Mouse (Mus musculus): ENCODE data around the gene Rab40b. TPM values are rescaled to one million over a fixed set of nuclear protein-coding genes. Genes with fewer than 3 reads are reported as not detected.

Gene Rab40b
- total RNA-seq, 2 experiments from 2014 or later, result not detected

Other genes starting within 250 kb of the Rab40b start
- not detected in 2 replicates for gene Tex19.1, start 242.1 kb downstream of the Rab40b start, total RNA-seq (2015; ENCODE audit: low replicate concordance)
- not detected in 2 replicates for gene Tex19.1, start 242.1 kb downstream of the Rab40b start, total RNA-seq (2017; ENCODE audit: low replicate concordance)
- not detected in 2 replicates for gene Uts2r, start 228.0 kb downstream of the Rab40b start, total RNA-seq (2015; ENCODE audit: low replicate concordance)
- not detected in 2 replicates for gene Uts2r, start 228.0 kb downstream of the Rab40b start, total RNA-seq (2017; ENCODE audit: low replicate concordance)
- gene Hexdc, start 183.8 kb downstream of the Rab40b start, total RNA-seq (2015; ENCODE audit: low replicate concordance), result 0.42 and 0.72 TPM in 2 replicates
- gene Hexdc, start 183.8 kb downstream of the Rab40b start, total RNA-seq (2017; ENCODE audit: low replicate concordance), result 4.7 and 5.8 TPM in 2 replicates
- 4.3 and 8.4 TPM in 2 replicates for gene Ogfod3, start 183.5 kb downstream of the Rab40b start, total RNA-seq (2015; ENCODE audit: low replicate concordance)
- 1.9 and 2.1 TPM in 2 replicates for gene Ogfod3, start 183.5 kb downstream of the Rab40b start, total RNA-seq (2017; ENCODE audit: low replicate concordance)
- 24.3 and 34.6 TPM in 2 replicates for gene Cybc1, start 158.9 kb downstream of the Rab40b start, total RNA-seq (2015; ENCODE audit: low replicate concordance)
- 27.3 and 47.9 TPM in 2 replicates for gene Cybc1, start 158.9 kb downstream of the Rab40b start, total RNA-seq (2017; ENCODE audit: low replicate concordance)
- 109 and 126 TPM in 2 replicates for gene Narf, start 151.0 kb downstream of the Rab40b start, total RNA-seq (2015; ENCODE audit: low replicate concordance)
- 181 and 186 TPM in 2 replicates for gene Narf, start 151.0 kb downstream of the Rab40b start, total RNA-seq (2017; ENCODE audit: low replicate concordance)
- 16.6 and 18.4 TPM in 2 replicates for gene Foxk2, start 128.3 kb downstream of the Rab40b start, total RNA-seq (2015; ENCODE audit: low replicate concordance)
- 15.8 and 32.2 TPM in 2 replicates for gene Foxk2, start 128.3 kb downstream of the Rab40b start, total RNA-seq (2017; ENCODE audit: low replicate concordance)
- 25.2 and 30.6 TPM in 2 replicates for gene Wdr45b, start 33.8 kb downstream of the Rab40b start, total RNA-seq (2015; ENCODE audit: low replicate concordance)
- gene Wdr45b, start 33.8 kb downstream of the Rab40b start, total RNA-seq (2017; ENCODE audit: low replicate concordance), result 26.9 and 33.6 TPM in 2 replicates
- gene Fn3krp, start 33.1 kb upstream of the Rab40b start, total RNA-seq (2015; ENCODE audit: low replicate concordance), result 107 and 114 TPM in 2 replicates
- gene Fn3krp, start 33.1 kb upstream of the Rab40b start, total RNA-seq (2017; ENCODE audit: low replicate concordance), result 161 and 188 TPM in 2 replicates
- 245 and 327 TPM in 2 replicates for gene Fn3k, start 46.7 kb upstream of the Rab40b start, total RNA-seq (2015; ENCODE audit: low replicate concordance)
- gene Fn3k, start 46.7 kb upstream of the Rab40b start, total RNA-seq (2017; ENCODE audit: low replicate concordance), result 308 and 310 TPM in 2 replicates
- gene Tbcd, start 63.7 kb upstream of the Rab40b start, total RNA-seq (2015; ENCODE audit: low replicate concordance), result 84.7 and 94.8 TPM in 2 replicates
- gene Tbcd, start 63.7 kb upstream of the Rab40b start, total RNA-seq (2017; ENCODE audit: low replicate concordance), result 90.7 and 125 TPM in 2 replicates
- not detected in 2 replicates for gene Zfp750, start 131.1 kb upstream of the Rab40b start, total RNA-seq (2015; ENCODE audit: low replicate concordance)
- gene Zfp750, start 131.1 kb upstream of the Rab40b start, total RNA-seq (2017; ENCODE audit: low replicate concordance), result 1.4 TPM in 1 of 2 replicates, not detected in the other

All from erythroid progenitor cell, adult 5-6 weeks (primary cell).